Mouse (Mus musculus) olfactory bulb, adult 2 months (tissue): ENCODE results near the gene Ccdc71l.

Source experiments
- CTCF ChIP-seq: fragments of 200-500 bp; IDR thresholded peaks from 2 replicates; pipeline ENCODE4 v1.5.1; 2012; ENCODE audit warnings: low read depth, mild to moderate bottlenecking, low read length, moderate library complexity; ENCODE audit not compliant: insufficient read depth
- POLR2A ChIP-seq: fragments of 200-500 bp; IDR thresholded peaks from 2 replicates; pipeline ENCODE4 v1.6.1; 2012; ENCODE audit warnings: mild to moderate bottlenecking, low read depth, low read length, moderate library complexity; ENCODE audit not compliant: insufficient read depth

GRCm38 (mm10) chr12:32379731-32380130 is 1.2 kb downstream of the Ccdc71l start:
- TF ChIP-seq CTCF (no peak), POLR2A (no peak)
